Mouse (Mus musculus): ENCODE data around the gene Miga1.

DNA sequence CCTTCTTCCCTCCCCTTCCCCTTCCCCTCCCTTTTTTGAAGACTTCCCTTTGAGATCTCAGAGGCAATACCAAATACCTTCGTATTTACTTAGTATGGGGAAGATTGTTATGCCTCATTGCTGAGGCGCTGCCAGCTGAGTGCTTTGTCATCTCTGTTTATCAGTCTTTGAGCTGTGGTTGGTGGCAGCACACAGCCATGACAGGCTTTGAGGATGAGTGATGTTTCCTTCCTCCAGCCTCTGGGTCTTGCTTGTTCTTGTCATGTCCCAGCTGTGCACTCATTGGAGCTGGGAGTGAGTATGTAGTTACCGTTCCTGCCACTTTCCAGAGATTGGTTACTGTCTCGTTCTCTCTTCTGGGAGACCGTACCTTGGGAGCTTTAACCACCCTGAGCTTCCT, 15.2 kb upstream of the Miga1 start:
- TF ChIP-seq HCFC1 (IDR thresholded peaks at IDR 0.05; ENCODE audit: borderline replicate concordance, insufficient read depth, low read length) (no peak), ZNF384 (IDR thresholded peaks at IDR 0.05; ENCODE audit: low read depth, low read length) (no peak), MAFK (IDR thresholded peaks at IDR 0.05; ENCODE audit: insufficient read depth, low read depth, low read length) (no peak)

Measured in ES-E14 (cell line).